Mouse (Mus musculus): ENCODE data around the gene H2-Aa. TPM values are rescaled to one million over a fixed set of nuclear protein-coding genes. Genes with fewer than 3 reads are reported as not detected.

H2-Aa gene
- polyA plus RNA-seq, 1 experiment from 2014 or later = 2.8 TPM

GRCm38 (mm10) chr17:34309683-34310385, 22.2 kb upstream of the H2-Aa start:
- Histone ChIP-seq H3K27me3 (peaks cover 6% of the 10 kb centered on the region; the same call in 1 of the 2 replicates), H3K9me3 (replicated peaks) (no peaks in the 10 kb centered on the region), H3K4me2 (peak overlapping the region; percentile 71), H3K27ac (replicated peaks) (no peak overlapping the region), H3K4me3 (replicated peaks) (peak overlapping the region; percentile 57), H3K36me3 (replicated peaks) (no peaks in the 10 kb centered on the region), H3K9ac (peak overlapping the region; percentile 37; the same call in 1 of the 2 replicates), H3K4me1 (replicated peaks) (peaks cover 5% of the 10 kb centered on the region; the same call in 1 of the 2 replicates)
- ATAC-seq (ENCODE audit: insufficient read depth) = peak; percentile 47; the same call in 1 of the 2 replicates
- WGBS (ENCODE audit: insufficient replicate concordance) = 30% methylated on average over 38 of the region's 38 CpGs

GRCm38 (mm10) chr17:34309225-34309624, 21.6 kb upstream of the H2-Aa start:
- Histone ChIP-seq H3K9me3 (replicated peaks) (no peaks in the 10 kb centered on the region), H3K4me1 (replicated peaks) (peaks cover 5% of the 10 kb centered on the region; the same call in 1 of the 2 replicates), H3K36me3 (replicated peaks) (no peaks in the 10 kb centered on the region), H3K27ac (replicated peaks) (no peak overlapping the region), H3K27me3 (peaks cover 6% of the 10 kb centered on the region; the same call in 1 of the 2 replicates), H3K9ac (peak overlapping the region; percentile 37; the same call in 1 of the 2 replicates), H3K4me2 (peak overlapping the region; percentile 71), H3K4me3 (replicated peaks) (peak overlapping the region; percentile 57)
- ATAC-seq (ENCODE audit: insufficient read depth) = no peak
- 23% methylated on average over 10 of the region's 10 CpGs for WGBS (ENCODE audit: insufficient replicate concordance)

GRCm38 (mm10) chr17:34308161-34308560, 20.5 kb upstream of the H2-Aa start:
- no peak for ATAC-seq (ENCODE audit: insufficient read depth)
- no peaks in the 10 kb centered on the region for H3K9me3 ChIP-seq (replicated peaks)
- no peak overlapping the region for H3K4me2 ChIP-seq
- peaks cover 6% of the 10 kb centered on the region; the same call in 1 of the 2 replicates for H3K27me3 ChIP-seq
- 36% methylated on average over 4 of the region's 4 CpGs for WGBS (ENCODE audit: insufficient replicate concordance)
- peaks cover 5% of the 10 kb centered on the region; the same call in 1 of the 2 replicates for H3K4me1 ChIP-seq (replicated peaks)
- no peak overlapping the region for H3K27ac ChIP-seq (replicated peaks)
- no peak overlapping the region for H3K4me3 ChIP-seq (replicated peaks)
- H3K36me3 ChIP-seq (replicated peaks) = no peaks in the 10 kb centered on the region
- no peak overlapping the region for H3K9ac ChIP-seq

- Histone ChIP-seq H3K27me3 (peaks cover 6% of the 10 kb centered on the region; the same call in 1 of the 2 replicates), H3K4me2 (no peak overlapping the region), H3K9ac (no peak overlapping the region), H3K27ac (replicated peaks) (no peak overlapping the region), H3K9me3 (replicated peaks) (no peaks in the 10 kb centered on the region), H3K4me1 (replicated peaks) (peaks cover 5% of the 10 kb centered on the region; the same call in 1 of the 2 replicates), H3K4me3 (replicated peaks) (no peak overlapping the region), H3K36me3 (replicated peaks) (no peaks in the 10 kb centered on the region)
- no peak for ATAC-seq (ENCODE audit: insufficient read depth)
Observed at GRCm38 (mm10) chr17:34307216-34307615, 19.6 kb upstream of the H2-Aa start.

GRCm38 (mm10) chr17:34306407-34306806, 18.8 kb upstream of the H2-Aa start:
- no peak overlapping the region for H3K4me3 ChIP-seq (replicated peaks)
- ATAC-seq (ENCODE audit: insufficient read depth) = no peak
- 49% methylated on average over 2 of the region's 2 CpGs for WGBS (ENCODE audit: insufficient replicate concordance)

GRCm38 (mm10) chr17:34305380-34306030, 17.9 kb upstream of the H2-Aa start, which contains the start of gene H2-Eb1:
H2-Eb1 (plus strand) TSS chr17:34305867.
- H3K4me3 ChIP-seq (replicated peaks) = no peak within 1 kb of the TSS
- no peaks in the 10 kb centered on the region for H3K36me3 ChIP-seq (replicated peaks)
- H3K27me3 ChIP-seq = peaks cover 6% of the 10 kb centered on the region; the same call in 1 of the 2 replicates
- H3K9me3 ChIP-seq (replicated peaks) = no peaks in the 10 kb centered on the region
- H3K27ac ChIP-seq (replicated peaks) = no peak within 1 kb of the TSS
- peaks cover 5% of the 10 kb centered on the region; the same call in 1 of the 2 replicates for H3K4me1 ChIP-seq (replicated peaks)
- H3K4me2 ChIP-seq = no peak within 1 kb of the TSS
- no peak within 1 kb of the TSS for H3K9ac ChIP-seq
- ATAC-seq (ENCODE audit: insufficient read depth) = no peak

More at GRCm38 (mm10) chr17:34306407-34306806, 18.8 kb upstream of the H2-Aa start:
- Histone ChIP-seq H3K27me3 (peaks cover 6% of the 10 kb centered on the region; the same call in 1 of the 2 replicates), H3K4me2 (no peak overlapping the region), H3K36me3 (replicated peaks) (no peaks in the 10 kb centered on the region), H3K9ac (no peak overlapping the region), H3K9me3 (replicated peaks) (no peaks in the 10 kb centered on the region), H3K4me1 (replicated peaks) (peaks cover 5% of the 10 kb centered on the region; the same call in 1 of the 2 replicates), H3K27ac (replicated peaks) (no peak overlapping the region)

- 14% methylated on average over 4 of the region's 4 CpGs for WGBS (ENCODE audit: insufficient replicate concordance)
Observed at GRCm38 (mm10) chr17:34304751-34305150, 17.1 kb upstream of the H2-Aa start.

GRCm38 (mm10) chr17:34303789-34304188, 16.2 kb upstream of the H2-Aa start:
- Histone ChIP-seq H3K36me3 (replicated peaks) (no peaks in the 10 kb centered on the region), H3K27me3 (peaks cover 3% of the 10 kb centered on the region; the same call in 1 of the 2 replicates), H3K9me3 (replicated peaks) (no peaks in the 10 kb centered on the region), H3K4me2 (no peak overlapping the region), H3K4me3 (replicated peaks) (no peak overlapping the region), H3K9ac (no peak overlapping the region), H3K27ac (replicated peaks) (no peak overlapping the region), H3K4me1 (replicated peaks) (no peaks in the 10 kb centered on the region)
- WGBS (ENCODE audit: insufficient replicate concordance) = 58% methylated on average over 2 of the region's 2 CpGs
- no peak for ATAC-seq (ENCODE audit: insufficient read depth)

More at GRCm38 (mm10) chr17:34304751-34305150, 17.1 kb upstream of the H2-Aa start:
- ATAC-seq (ENCODE audit: insufficient read depth) = no peak
- no peak overlapping the region for H3K4me3 ChIP-seq (replicated peaks)
- H3K4me1 ChIP-seq (replicated peaks) = 0 out of 2 replicates have a peak, but pooled peaks cover 5% of the 10 kb centered on the region
- H3K9ac ChIP-seq = no peak overlapping the region
- peaks cover 6% of the 10 kb centered on the region; the same call in 1 of the 2 replicates for H3K27me3 ChIP-seq
- H3K4me2 ChIP-seq = no peak overlapping the region
- H3K27ac ChIP-seq (replicated peaks) = no peak overlapping the region
- H3K9me3 ChIP-seq (replicated peaks) = no peaks in the 10 kb centered on the region
- H3K36me3 ChIP-seq (replicated peaks) = no peaks in the 10 kb centered on the region

- Histone ChIP-seq H3K36me3 (replicated peaks) (no peaks in the 10 kb centered on the region), H3K4me3 (replicated peaks) (no peak overlapping the region), H3K9ac (no peak overlapping the region), H3K27me3 (0 out of 2 replicates have a peak, but pooled peaks cover 2% of the 10 kb centered on the region), H3K4me2 (no peak overlapping the region), H3K9me3 (replicated peaks) (no peaks in the 10 kb centered on the region), H3K4me1 (replicated peaks) (no peaks in the 10 kb centered on the region), H3K27ac (replicated peaks) (no peak overlapping the region)
- no peak for ATAC-seq (ENCODE audit: insufficient read depth)
- 69% methylated on average over 4 of the region's 4 CpGs for WGBS (ENCODE audit: insufficient replicate concordance)
Observed at GRCm38 (mm10) chr17:34301670-34302190, 14.1 kb upstream of the H2-Aa start.

GRCm38 (mm10) chr17:34300691-34301566, 13.3 kb upstream of the H2-Aa start:
- Histone ChIP-seq H3K9ac (no peak overlapping the region), H3K36me3 (replicated peaks) (no peaks in the 10 kb centered on the region), H3K4me2 (no peak overlapping the region), H3K9me3 (replicated peaks) (no peaks in the 10 kb centered on the region), H3K27me3 (0 out of 2 replicates have a peak, but pooled peaks cover 7% of the 10 kb centered on the region), H3K27ac (replicated peaks) (no peak overlapping the region), H3K4me3 (replicated peaks) (no peak overlapping the region), H3K4me1 (replicated peaks) (no peaks in the 10 kb centered on the region)
- ATAC-seq (ENCODE audit: insufficient read depth) = no peak
- 65% methylated on average over 23 of the region's 23 CpGs for WGBS (ENCODE audit: insufficient replicate concordance)
